Mouse (Mus musculus) frontal cortex, postnatal 36 days (tissue): ENCODE results near the gene Cela3a.

Experiments used
- DNase-seq, 2 experiments: peaks; one replicate each; pipeline ENCODE4 v3.0.0; 2022; ENCODE audit warnings: low spot score in 2 of 2

The Cela3a gene

DNA sequence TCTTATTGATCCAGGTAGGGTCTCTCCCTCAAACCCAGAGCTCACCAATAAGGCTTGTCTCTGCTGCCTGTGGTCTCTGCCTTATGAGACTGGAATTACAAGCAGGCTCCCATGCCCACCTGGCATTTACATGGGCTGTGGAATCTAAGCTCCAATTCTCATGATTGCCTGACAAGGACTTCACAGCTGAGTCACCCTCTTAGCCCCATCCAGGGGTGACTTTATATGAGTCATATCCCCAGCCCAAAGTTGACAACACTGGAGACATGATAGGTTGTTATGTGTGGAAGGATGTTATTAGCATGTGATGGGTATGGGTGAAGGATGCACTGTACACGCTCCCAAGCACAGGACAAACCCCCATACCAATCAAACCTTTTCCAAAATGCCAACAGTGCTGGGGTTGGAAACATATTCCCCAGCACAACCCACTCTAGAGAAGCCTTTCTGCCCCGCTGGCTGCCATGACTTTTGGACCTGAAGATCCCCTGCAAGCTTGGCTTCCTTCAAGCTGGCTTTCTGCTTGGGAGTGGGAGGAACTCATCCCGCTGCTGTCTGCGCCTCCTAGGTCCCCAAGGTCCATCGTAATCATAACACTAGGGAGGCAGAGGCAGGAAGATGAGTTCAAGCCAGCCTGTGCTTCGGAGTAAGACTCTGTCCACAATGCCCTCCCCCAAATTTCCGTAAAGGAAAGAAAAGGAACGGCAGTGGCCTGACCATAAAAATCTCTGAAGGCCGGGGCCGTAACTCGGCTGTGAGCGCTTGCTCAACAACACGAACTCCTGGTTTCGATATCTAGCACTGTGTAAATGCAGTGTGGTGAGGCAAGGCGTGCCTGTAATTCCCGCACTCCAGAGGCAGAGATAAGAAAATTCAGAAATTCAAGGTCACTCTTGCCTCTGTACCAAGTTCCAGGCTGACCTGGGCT lies 37.7 kb downstream of the Cela3a start:
- DNase-seq = no peak

DNA sequence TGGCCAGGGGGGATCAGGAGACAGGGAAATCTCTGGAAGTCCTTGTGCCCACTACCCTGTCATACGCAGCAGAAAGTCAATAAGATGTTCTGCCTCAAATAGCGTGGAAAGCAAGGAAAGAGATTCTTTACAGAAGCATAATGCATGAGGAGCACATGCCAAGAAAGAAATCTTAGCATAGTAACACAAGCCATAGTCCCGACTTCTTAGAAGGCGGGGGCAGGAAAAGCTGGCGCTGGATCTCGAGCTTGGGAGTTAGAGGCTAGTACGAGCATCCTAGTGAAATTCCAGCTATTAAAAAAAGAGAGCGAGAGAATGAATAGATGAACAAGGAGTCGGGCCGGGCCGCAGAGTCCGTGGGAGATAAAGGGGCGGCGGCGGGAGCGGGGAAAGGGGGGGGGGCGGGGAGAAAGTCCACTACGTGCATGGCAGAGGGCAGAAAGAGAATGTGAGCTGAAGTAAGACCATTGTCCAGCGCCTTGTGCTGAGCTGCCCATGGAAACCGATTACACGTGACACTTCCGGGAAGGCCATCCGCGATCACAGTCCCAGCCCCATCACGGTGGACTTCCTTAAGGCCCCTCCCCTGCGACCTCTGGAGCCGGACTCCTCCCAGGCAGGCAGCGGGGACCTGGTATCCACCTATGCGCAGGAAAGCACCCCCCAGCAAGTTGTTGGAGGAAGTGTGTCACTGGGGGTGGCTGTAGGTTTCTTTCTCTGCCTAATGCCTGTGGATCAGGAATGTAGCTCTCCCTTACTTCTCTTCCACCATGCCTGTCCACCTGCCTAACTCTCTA lies 39.4 kb downstream of the Cela3a start:
- DNase-seq = peak in 1 of 2 experiments; percentile 43

DNA sequence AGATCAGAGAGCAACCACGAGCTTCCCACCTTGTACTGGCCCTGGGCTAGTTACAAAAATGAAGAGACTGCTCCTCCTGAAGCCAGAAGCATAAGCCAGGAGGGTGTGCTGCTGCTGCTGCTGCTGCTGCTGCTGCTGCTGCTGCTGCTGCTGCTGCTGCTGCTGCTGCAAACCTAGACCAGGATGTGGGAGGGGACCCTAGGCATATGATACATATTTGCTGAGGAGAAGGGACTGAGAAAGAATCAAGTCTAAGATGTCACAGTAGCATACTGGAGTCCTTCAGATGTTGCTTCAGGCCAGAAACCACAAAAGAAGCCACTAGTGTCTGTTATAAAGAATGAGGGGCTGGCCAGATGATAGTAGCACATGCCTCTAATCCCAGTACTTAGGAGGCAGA lies 41.4 kb downstream of the Cela3a start:
- DNase-seq = no peak

DNA sequence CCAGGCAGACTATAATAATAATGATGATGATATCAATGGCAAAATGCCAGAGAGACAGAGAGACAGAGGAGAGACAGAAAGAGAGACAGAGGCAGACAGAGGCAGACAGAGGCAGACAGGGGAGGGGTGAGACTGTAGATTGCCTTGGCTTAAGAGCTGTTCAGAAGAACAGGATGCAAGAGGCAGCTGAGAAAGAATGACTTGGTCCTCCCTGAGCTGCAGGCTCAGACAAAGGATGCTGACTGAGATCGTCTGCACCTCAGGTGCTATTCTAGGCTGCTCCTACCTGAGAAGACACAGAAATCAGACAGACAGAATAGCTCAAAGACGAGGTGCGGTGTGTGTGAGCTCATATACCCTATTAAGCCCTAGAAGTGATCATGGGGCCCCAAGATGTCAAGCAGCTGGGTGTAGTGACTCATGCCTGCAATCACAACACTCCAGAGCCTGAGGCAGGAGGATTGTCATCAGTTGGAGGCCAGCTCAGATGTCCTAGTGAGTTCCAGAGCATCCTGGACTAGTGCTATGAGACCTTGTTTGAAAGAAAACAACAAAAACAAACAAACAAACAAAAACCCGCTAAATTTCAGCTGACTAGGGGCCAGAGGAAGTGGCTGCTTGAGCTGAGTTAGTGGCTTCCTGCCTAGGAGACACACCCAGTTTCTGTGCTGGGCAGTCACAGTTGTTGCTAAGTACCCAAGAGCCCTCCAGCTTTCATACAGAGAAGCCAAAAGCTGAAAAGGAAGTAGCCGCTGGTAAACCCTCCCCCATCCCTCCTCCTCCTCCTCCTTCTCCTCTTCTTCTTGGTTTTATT lies 42.1 kb downstream of the Cela3a start:
- no peak for DNase-seq

DNA sequence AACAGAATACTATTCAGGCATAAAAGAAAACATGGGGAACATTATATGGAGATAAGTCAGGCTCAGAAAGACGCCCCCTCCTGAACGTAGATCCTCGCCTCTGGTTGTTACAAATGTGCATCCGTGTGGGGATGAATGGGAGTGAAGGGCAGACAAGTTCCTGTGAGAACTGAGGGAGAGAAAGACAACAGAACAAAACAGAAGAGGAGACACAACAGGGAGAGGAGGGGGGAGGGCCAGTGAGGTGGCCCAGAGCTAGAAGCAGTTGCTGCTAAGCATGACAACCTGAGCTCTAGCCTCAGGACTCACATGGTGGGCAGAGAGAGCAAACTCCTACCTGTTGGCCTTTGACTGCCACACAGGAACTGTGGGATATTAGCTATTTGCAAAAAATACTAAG lies 43.5 kb downstream of the Cela3a start:
- DNase-seq = no peak

DNA sequence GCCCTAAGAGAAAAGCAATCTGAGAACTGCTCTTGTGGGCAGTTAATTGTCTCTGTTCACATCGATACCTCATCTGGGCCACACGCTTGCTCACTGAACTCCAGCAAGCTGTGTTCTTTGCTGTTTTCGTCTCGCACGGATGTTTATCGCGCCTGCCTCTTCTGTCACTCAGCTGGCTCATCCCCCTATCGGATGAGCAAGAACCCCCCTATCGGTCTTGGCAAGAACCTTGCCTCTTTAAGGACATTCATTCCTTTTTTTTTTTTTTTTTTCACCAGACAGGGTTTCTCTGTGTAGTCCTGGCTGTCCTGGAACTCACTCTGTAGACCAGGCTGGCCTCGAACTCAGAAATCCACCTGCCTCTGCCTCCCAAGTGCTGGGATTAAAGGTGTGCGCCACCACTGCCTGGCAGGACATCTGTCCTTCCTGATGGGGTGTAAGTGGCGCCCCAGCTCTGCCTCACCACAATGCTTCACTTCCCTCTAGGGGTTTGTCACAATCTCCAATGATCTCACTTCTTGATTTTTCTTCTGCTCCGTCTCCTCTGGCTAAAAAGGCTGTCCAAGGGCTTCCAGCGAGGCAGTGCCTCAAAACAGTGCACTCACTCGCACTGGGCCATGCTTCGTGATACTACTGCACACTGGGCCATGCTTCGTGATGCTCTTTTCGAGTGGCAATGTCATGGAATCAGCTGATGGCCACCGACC lies 44.1 kb downstream of the Cela3a start:
- no peak for DNase-seq

DNA sequence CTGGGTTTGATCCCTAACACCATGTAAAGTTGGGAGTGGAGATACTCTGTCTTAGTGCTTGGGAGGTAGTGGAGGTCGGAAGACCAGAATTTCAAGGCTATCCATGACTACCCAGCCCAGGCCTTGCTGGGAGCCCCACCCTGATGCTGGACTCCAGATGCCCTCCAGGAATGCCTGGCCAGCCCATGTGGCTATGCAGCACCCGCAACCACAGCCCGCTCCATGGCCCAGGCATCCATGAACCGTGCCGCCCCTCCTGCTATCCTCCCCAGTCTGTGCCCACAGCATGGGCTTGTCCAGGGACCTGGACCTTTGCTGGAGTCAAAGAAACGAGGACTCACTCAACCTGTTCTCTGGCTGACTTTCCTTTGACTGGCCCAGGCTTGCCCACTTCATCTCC lies 44.8 kb downstream of the Cela3a start:
- no peak for DNase-seq

DNA sequence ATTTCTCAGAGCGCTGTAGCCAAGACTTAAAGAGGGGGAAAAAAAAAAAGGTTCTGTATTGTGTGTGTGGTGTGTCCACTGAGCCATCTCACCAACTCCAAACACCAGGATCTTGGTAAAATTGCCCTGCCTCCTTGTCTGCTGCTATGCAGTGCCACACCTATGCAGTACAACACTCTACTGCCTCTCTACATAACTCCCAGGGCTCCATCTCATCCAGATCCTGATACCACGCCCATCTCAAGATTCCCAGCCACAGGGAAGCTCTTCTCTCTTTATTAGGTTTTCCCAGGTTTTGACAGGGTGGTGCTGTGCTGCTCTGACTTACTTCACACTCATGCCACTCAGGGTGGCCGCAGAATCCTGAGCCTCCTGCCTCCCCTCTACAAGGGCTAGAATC lies 48.6 kb downstream of the Cela3a start:
- DNase-seq = no peak

DNA sequence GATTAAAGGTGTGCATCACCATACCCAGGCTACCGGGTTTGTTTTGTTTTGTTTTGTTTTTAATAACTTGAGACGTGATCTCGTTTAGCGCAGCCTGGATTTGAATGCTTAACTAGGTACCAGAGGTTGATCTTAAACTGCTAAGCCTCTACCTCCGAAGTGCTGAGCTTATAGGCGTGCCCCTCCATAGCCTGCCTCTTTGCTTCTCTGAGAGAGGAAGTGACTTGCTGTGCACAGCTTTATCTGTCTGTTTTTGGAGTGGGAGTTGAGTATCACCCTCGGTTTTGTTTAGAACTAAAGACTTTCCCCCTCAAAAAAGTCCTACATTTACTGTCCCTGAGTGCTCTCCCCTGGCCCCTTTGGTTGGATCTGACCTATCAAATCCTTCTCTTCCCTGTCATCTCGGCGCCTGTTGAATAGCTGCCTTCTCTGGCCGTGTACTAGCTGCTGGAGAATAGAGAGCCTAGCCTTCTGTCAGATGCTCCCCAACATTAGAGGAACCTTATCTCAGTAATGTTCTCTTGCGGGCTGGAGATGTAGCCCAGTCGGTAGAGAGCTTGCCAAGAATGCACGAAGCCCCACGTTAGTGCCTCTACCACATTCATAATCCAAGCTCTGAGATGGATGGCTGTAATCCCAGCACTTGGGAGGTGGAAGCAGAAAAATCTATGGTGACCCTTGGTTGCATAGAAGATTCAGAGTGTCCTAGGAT lies 51.1 kb downstream of the Cela3a start:
- DNase-seq = no peak

DNA sequence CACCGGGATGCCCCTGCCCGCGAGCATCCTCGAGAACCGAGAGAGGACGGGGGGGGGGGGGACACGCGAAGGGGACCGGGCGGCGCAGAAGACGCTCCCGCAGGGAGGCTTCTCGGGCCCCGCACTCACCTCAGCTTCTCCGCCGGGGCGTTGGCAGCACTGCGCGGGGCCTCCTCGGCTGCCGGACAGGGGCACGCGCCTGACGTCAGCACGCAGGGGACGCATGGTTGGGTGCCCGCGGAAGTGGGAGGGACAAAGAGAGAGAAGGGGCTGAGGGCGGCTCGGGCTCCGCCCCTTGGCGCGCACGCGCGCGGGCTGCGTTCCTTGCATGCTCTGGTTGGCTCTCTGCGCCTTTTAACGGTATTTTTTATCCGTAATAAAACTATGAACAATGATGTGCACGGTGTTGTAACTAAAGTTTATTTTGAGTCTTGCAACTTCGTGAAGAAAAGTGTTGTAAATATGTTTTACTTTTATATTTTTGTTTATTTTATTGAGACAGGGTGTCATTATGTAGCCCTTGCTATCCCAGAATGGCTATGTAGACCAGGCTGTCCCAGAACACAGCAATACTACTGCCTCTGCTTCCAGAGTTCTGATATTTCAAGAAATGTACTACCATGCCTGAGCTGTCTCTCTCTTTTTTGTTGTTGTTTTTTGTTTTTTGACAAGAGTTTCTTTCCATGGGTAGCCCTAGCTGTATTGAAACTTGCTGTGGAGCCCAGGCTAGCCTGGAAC lies 51.9 kb downstream of the Cela3a start, which contains the start of gene Cdc42:
Cdc42 (minus strand) TSS at position 204 of the 738 bp plus-strand sequence.
- DNase-seq = peak; percentile 97 to 98

DNA sequence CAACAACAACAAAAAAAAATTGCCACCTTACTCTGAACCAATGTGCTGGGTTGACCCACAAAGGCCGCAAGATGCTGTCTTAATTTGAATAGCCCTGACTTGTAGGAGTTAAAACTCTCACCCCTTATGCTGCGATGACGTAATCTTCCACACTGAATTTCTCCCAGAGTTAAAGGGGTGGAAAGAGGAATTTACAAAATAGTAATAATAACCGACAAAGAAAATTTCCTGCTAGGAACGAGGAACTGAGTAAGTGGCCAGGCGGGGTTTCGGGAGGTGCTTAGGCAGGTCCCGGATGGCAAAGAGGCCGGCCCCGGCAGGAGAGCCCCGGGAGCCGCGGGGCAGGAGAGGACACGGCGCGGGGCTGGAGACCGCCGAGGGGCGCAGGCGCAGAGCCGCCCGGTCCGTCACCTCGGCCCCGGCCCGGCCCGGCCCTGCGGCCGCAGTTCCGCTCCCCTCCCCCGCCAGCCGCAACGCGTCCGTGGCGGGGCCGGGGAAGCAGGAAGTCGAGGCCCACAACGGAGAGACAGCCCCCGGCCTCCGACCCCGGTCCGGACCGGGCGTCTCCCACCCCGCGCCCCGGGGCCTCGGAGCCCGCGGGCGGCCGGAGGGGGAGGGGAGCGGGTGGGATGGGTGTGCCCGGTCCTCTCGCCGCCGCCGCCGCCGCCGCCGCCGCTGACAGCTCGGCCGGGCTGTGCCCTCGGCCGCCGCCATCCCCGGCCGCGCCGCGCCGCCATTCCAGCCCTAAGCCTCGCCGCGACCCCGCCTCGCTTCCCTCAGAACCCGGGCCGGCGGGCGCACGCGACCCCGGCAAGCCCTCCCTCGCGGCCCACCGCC lies 52.7 kb downstream of the Cela3a start:
- peak; percentile 51 to 55 for DNase-seq
